Mouse (Mus musculus): ENCODE measurements at regions not wholly inside any gene's neighbourhood (a gene's known extent, or its start where the extent isn't known, plus 50 kb on each side); places are given as distances from the start of the nearest gene placed in this dataset.

DNA sequence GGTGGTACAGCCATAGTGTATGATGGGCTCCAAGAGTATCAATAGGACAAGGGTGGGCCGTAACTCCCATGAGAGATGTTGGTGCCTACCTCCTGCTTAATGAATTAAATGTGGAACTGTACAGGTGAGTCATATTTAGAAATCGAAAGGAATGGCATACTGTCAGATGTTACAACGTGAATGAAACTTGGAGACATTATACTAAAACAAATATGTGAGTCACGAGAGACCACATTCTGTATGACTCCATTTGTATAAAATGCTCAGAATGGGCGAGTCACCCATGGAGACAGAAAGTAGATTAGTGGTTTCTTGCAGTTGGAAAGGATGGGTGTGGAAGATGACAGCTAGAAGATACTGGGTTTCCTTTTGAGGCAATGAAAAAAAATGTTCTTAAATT, 340.4 kb upstream of the Gm21798 start:
- TF ChIP-seq CTCF (IDR thresholded peaks at IDR 0.05; ENCODE audit: low read depth) (no peak), EP300 (IDR thresholded peaks at IDR 0.05; ENCODE audit: low read depth) (no peak)
